Mouse (Mus musculus) bone marrow, adult 2 months (tissue): ENCODE data around the gene Gnl1. TPM values are rescaled to one million over a fixed set of nuclear protein-coding genes. Genes with fewer than 3 reads are reported as not detected.

ENCODE experiments used
- H3K27ac ChIP-seq: fragments of 200-500 bp; 2 replicates; pipeline ENCODE4 v1.5.1; 2012; ENCODE audit warnings: low read depth, mild to moderate bottlenecking, control low read depth, inconsistent platforms, low read length; ENCODE audit not compliant: control insufficient read depth, poor library complexity, insufficient read depth
- H3K4me1 ChIP-seq: fragments of 200-500 bp; 2 replicates; pipeline ENCODE4 v1.6.1; 2011; ENCODE audit warnings: low read length; ENCODE audit not compliant: control insufficient read depth, insufficient read depth
- H3K4me3 ChIP-seq: fragments of 200-500 bp; replicated peaks from 2 replicates; pipeline ENCODE3; 2011; ENCODE audit warnings: mild to moderate bottlenecking, low read depth, low read length, control low read depth; ENCODE audit not compliant: control insufficient read depth
- CTCF ChIP-seq: fragments of 200-500 bp; IDR thresholded peaks from 2 replicates; pipeline ENCODE4 v1.5.1; 2011; ENCODE audit warnings: low read length, control low read depth; ENCODE audit not compliant: control insufficient read depth, insufficient read depth
- POLR2A ChIP-seq: fragments of 200-500 bp; IDR thresholded peaks from 2 replicates; pipeline ENCODE4 v1.6.1; 2011; ENCODE audit warnings: low read depth, mild to moderate bottlenecking, control low read depth, low read length, borderline replicate concordance; ENCODE audit not compliant: control insufficient read depth
- WGBS: fragments of 180-500 bp; shearing (Covaris S2); methylation state at CpG from one replicate; pipeline ENCODE4 v1.1.7; 2018; 5-methylcytosine and 5-hydroxymethylcytosine counted together
- polyA plus RNA-seq: library from polyadenylated mRNA; stranded (reverse); fragments of >200 nt; gene quantifications from 2 replicates; pipeline ENCODE4 v1.2.4, GENCODE M21; 2011; ENCODE audit warnings: low replicate concordance; ENCODE audit not compliant: missing spikeins, insufficient read depth, insufficient read length

The Gnl1 gene
- polyA plus RNA-seq, 1 experiment, result 29.9 TPM

GRCm38 (mm10) chr17:35954665-35955064 lies 25.0 kb upstream of the Gnl1 start:
- TF ChIP-seq POLR2A (no peak), CTCF (no peak)
- WGBS, result 83% methylated on average over 8 of the region's 8 CpGs
- Histone ChIP-seq H3K27ac (no peak overlapping the region), H3K4me1 (no peaks in the 10 kb centered on the region), H3K4me3 (no peak overlapping the region)

DNA sequence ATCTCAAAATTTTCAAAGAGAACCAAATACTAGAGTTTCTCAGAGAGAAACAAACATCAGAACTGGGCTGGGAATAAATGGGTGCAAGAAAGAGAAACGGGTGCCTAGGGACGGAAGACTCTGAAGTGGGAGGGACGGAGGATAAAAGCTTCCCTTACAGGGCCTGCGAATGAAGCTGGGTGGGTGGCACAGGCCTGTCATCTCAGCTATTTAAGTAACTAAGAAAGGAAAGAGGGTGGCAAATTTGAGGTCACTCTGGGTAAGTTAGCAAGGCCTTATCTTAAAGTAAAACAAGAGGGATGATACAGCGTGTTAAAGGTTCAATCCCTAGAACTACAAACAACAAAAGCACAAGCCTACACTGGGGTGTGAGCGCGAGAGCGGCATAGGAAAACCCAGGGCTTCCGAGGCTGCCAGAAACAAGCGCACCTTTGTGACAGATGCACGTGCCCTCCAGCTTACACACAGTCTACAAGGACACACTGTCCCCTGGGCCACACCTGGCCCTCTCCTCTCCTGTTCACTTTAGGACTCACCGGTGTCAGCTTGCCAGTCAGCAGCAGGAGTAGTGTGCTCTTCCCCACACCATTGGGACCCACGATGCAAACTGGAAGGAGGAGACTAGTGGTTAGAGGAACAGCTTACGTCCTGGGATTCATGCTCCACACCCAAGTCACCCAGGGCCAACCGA lies 21.0 kb upstream of the Gnl1 start:
- no peak for TF ChIP-seq CTCF
- no peak for TF ChIP-seq POLR2A
- Histone ChIP-seq H3K4me3 (no peak overlapping the region), H3K27ac (no peak overlapping the region), H3K4me1 (no peaks in the 10 kb centered on the region)
- WGBS, result 92% methylated on average over 15 of the region's 15 CpGs

DNA sequence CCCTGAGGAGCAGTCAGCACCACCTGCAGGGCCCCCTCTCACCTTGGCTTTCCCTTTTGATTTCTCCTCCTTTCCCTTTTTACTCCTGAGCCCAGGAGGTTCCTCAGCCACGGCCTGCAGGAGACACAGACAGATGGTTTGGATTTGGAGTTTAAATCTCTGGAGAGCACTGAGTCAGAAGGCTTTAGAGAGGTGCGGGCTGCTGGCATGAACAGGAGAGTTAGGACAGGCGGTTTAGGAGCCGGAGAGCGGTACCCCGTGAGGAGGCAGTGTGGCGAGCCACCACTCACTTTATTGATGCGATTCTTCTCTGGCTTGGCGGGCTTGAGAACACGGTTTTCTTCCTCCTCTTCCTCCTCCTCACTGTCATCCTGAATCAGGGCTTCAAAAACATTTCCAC lies 16.4 kb upstream of the Gnl1 start:
- 90% methylated on average over 10 of the region's 10 CpGs for WGBS
- H3K4me3 ChIP-seq, result no peak overlapping the region
- no peaks in the 10 kb centered on the region for H3K4me1 ChIP-seq
- no peak overlapping the region for H3K27ac ChIP-seq
- no peak for TF ChIP-seq POLR2A
- no peak for TF ChIP-seq CTCF

DNA sequence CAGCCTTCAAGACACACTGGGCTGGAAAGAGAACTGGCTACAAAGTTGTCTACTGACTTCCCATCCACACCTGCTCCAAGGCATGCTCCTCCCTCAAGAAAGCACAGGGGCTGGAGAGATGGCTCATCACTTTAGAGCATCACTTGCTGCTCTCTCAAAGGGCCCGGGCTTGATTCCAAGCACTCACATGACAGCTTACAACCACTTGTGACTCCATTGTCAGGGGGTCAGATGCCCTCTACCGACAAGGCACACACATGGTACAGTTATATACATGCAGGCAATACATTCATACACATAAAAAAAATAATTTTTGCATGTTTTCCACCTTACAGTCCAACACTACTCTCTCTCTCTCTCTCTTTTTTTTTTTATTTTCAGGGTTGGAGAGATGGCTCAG lies 12.0 kb upstream of the Gnl1 start:
- 82% methylated on average over 2 of the region's 2 CpGs for WGBS
- TF ChIP-seq POLR2A (no peak), CTCF (no peak)
- H3K4me3 ChIP-seq, result no peak overlapping the region
- H3K4me1 ChIP-seq, result peaks cover 2% of the 10 kb centered on the region; the same call in 1 of the 2 replicates
- H3K27ac ChIP-seq, result no peak overlapping the region

GRCm38 (mm10) chr17:35969418-35970389 lies 9.9 kb upstream of the Gnl1 start, which contains the start of gene Abcf1:
Gene Abcf1, minus strand, starts transcription at chr17:35969761.
- Histone ChIP-seq H3K4me1 (peaks cover 2% of the 10 kb centered on the region; the same call in 1 of the 2 replicates), H3K4me3 (peak within 1 kb of the TSS; percentile 97), H3K27ac (peak within 1 kb of the TSS; percentile 80)
- TF ChIP-seq CTCF (no peak), POLR2A (peak; percentile 72; the same call in 1 of the 2 replicates)
- 1% methylated on average over 68 of the region's 68 CpGs for WGBS

GRCm38 (mm10) chr17:35972131-35972530 lies 7.5 kb upstream of the Gnl1 start:
- Histone ChIP-seq H3K4me1 (peaks cover 2% of the 10 kb centered on the region; the same call in 1 of the 2 replicates), H3K4me3 (no peak overlapping the region), H3K27ac (no peak overlapping the region)
- no peak for TF ChIP-seq CTCF
- no peak for TF ChIP-seq POLR2A
- WGBS, result 15% methylated on average over 1 of the region's 1 CpGs

GRCm38 (mm10) chr17:35978811-35979400 lies 745 bp upstream of the Gnl1 start:
- TF ChIP-seq CTCF, result no peak
- TF ChIP-seq POLR2A, result no peak
- Histone ChIP-seq H3K4me3 (peak overlapping the region; percentile 76), H3K4me1 (no peaks in the 10 kb centered on the region; the same call in none of the 2 replicates), H3K27ac (peak overlapping the region; percentile 96)
- under 1% methylated on average over 41 of the region's 41 CpGs for WGBS
